Mouse (Mus musculus) megakaryocyte, embryonic 14.5 days (primary cell): ENCODE data around the gene Selenof.

ENCODE experiments used
- FLI1 ChIP-seq: IDR thresholded peaks from 2 replicates; pipeline ENCODE4 v1.6.1; 2012; ENCODE audit warnings: low read length, inconsistent platforms, mixed read lengths
- GATA1 ChIP-seq: IDR thresholded peaks from 3 replicates; pipeline ENCODE4 v1.6.1; 2012; ENCODE audit warnings: mixed read lengths, low read length, inconsistent platforms, borderline replicate concordance

GRCm38 (mm10) chr3:144589189-144589890 lies 19.2 kb downstream of the Selenof start:
- no peak for TF ChIP-seq FLI1
- TF ChIP-seq GATA1 = no peak
